Mouse (Mus musculus): ENCODE data around the gene Gm44503. TPM values are rescaled to one million over a fixed set of nuclear protein-coding genes. Genes with fewer than 3 reads are reported as not detected.

The Gm44503 gene
- total and polyA plus RNA-seq, 2 experiments = not detected

- Histone ChIP-seq H3K4me1 (ENCODE audit: control insufficient read depth, insufficient read depth, low read length) (no peaks in the 10 kb centered on the region), H3K36me3 (ENCODE audit: control insufficient read depth, insufficient read depth, low read length) (no peaks in the 10 kb centered on the region), H3K4me3 (ENCODE audit: insufficient read depth, low read depth, low read length) (no peak overlapping the region), H3K9ac (ENCODE audit: low read depth, low read length) (no peak overlapping the region), H3K27me3 (ENCODE audit: control insufficient read depth, insufficient read depth, low read length) (no peaks in the 10 kb centered on the region), H3K79me2 (ENCODE audit: control insufficient read depth, insufficient read depth, low read length) (no peaks in the 10 kb centered on the region), H3K27ac (replicated peaks; ENCODE audit: insufficient read depth, low read depth, low read length) (no peak overlapping the region)
- DNase-seq (ENCODE audit: extremely low read depth, low read depth, low spot score) = no peak
- TF ChIP-seq POLR2A (IDR thresholded peaks at IDR 0.05; ENCODE audit: extremely low read depth, insufficient read depth, low read length) (no peak), CTCF (IDR thresholded peaks at IDR 0.05; ENCODE audit: low read depth, low read length) (peak; percentile 27; the same call in 1 of the 2 replicates)
- WGBS = 72% methylated on average over 3 of the region's 3 CpGs
Observed at GRCm38 (mm10) chr9:72943424-72943823, 15.2 kb upstream of the Gm44503 start.

- Histone ChIP-seq H3K4me1 (ENCODE audit: control insufficient read depth, insufficient read depth, low read length) (no peaks in the 10 kb centered on the region), H3K9ac (ENCODE audit: low read depth, low read length) (no peak overlapping the region), H3K36me3 (ENCODE audit: control insufficient read depth, insufficient read depth, low read length) (no peaks in the 10 kb centered on the region), H3K79me2 (ENCODE audit: control insufficient read depth, insufficient read depth, low read length) (no peaks in the 10 kb centered on the region), H3K27me3 (ENCODE audit: control insufficient read depth, insufficient read depth, low read length) (no peaks in the 10 kb centered on the region), H3K27ac (replicated peaks; ENCODE audit: insufficient read depth, low read depth, low read length) (no peak overlapping the region), H3K4me3 (ENCODE audit: insufficient read depth, low read depth, low read length) (no peak overlapping the region)
- WGBS = 93% methylated on average over 13 of the region's 13 CpGs
- DNase-seq (ENCODE audit: extremely low read depth, low read depth, low spot score) = no peak
- TF ChIP-seq POLR2A (IDR thresholded peaks at IDR 0.05; ENCODE audit: extremely low read depth, insufficient read depth, low read length) (no peak), CTCF (IDR thresholded peaks at IDR 0.05; ENCODE audit: low read depth, low read length) (no peak)
Observed at GRCm38 (mm10) chr9:72944286-72944685, 14.4 kb upstream of the Gm44503 start.

- Histone ChIP-seq H3K9ac (ENCODE audit: low read depth, low read length) (no peak overlapping the region), H3K27ac (replicated peaks; ENCODE audit: insufficient read depth, low read depth, low read length) (no peak overlapping the region), H3K27me3 (ENCODE audit: control insufficient read depth, insufficient read depth, low read length) (no peaks in the 10 kb centered on the region), H3K79me2 (ENCODE audit: control insufficient read depth, insufficient read depth, low read length) (no peaks in the 10 kb centered on the region), H3K36me3 (ENCODE audit: control insufficient read depth, insufficient read depth, low read length) (no peaks in the 10 kb centered on the region), H3K4me3 (ENCODE audit: insufficient read depth, low read depth, low read length) (no peak overlapping the region), H3K4me1 (ENCODE audit: control insufficient read depth, insufficient read depth, low read length) (no peaks in the 10 kb centered on the region)
- DNase-seq (ENCODE audit: extremely low read depth, low read depth, low spot score) = no peak
- no peak for TF ChIP-seq POLR2A (IDR thresholded peaks at IDR 0.05; ENCODE audit: extremely low read depth, insufficient read depth, low read length)
- no peak for TF ChIP-seq CTCF (IDR thresholded peaks at IDR 0.05; ENCODE audit: low read depth, low read length)
- 93% methylated on average over 1 of the region's 1 CpGs for WGBS
Observed at GRCm38 (mm10) chr9:72947010-72947409, 11.6 kb upstream of the Gm44503 start.

- TF ChIP-seq POLR2A (IDR thresholded peaks at IDR 0.05; ENCODE audit: extremely low read depth, insufficient read depth, low read length) = no peak
- no peak for TF ChIP-seq CTCF (IDR thresholded peaks at IDR 0.05; ENCODE audit: low read depth, low read length)
- Histone ChIP-seq H3K27ac (replicated peaks; ENCODE audit: insufficient read depth, low read depth, low read length) (no peak overlapping the region), H3K27me3 (ENCODE audit: control insufficient read depth, insufficient read depth, low read length) (no peaks in the 10 kb centered on the region), H3K36me3 (ENCODE audit: control insufficient read depth, insufficient read depth, low read length) (no peaks in the 10 kb centered on the region), H3K4me1 (ENCODE audit: control insufficient read depth, insufficient read depth, low read length) (no peaks in the 10 kb centered on the region), H3K4me3 (ENCODE audit: insufficient read depth, low read depth, low read length) (no peak overlapping the region), H3K9ac (ENCODE audit: low read depth, low read length) (no peak overlapping the region), H3K79me2 (ENCODE audit: control insufficient read depth, insufficient read depth, low read length) (no peaks in the 10 kb centered on the region)
- 79% methylated on average over 7 of the region's 7 CpGs for WGBS
- DNase-seq (ENCODE audit: extremely low read depth, low read depth, low spot score) = no peak
Observed at GRCm38 (mm10) chr9:72949572-72949971, 9.1 kb upstream of the Gm44503 start.

GRCm38 (mm10) chr9:72954746-72955145 is 3.9 kb upstream of the Gm44503 start:
- Histone ChIP-seq H3K27me3 (ENCODE audit: control insufficient read depth, insufficient read depth, low read length) (no peaks in the 10 kb centered on the region), H3K79me2 (ENCODE audit: control insufficient read depth, insufficient read depth, low read length) (no peaks in the 10 kb centered on the region), H3K9ac (ENCODE audit: low read depth, low read length) (no peak overlapping the region), H3K4me1 (ENCODE audit: control insufficient read depth, insufficient read depth, low read length) (no peaks in the 10 kb centered on the region; the same call in 1 of the 2 replicates), H3K27ac (replicated peaks; ENCODE audit: insufficient read depth, low read depth, low read length) (no peak overlapping the region), H3K36me3 (ENCODE audit: control insufficient read depth, insufficient read depth, low read length) (no peaks in the 10 kb centered on the region), H3K4me3 (ENCODE audit: insufficient read depth, low read depth, low read length) (no peak overlapping the region)
- 68% methylated on average over 2 of the region's 2 CpGs for WGBS
- DNase-seq (ENCODE audit: extremely low read depth, low read depth, low spot score) = peak; percentile 9
- TF ChIP-seq CTCF (IDR thresholded peaks at IDR 0.05; ENCODE audit: low read depth, low read length) (peak; percentile 51), POLR2A (IDR thresholded peaks at IDR 0.05; ENCODE audit: extremely low read depth, insufficient read depth, low read length) (no peak)

- Histone ChIP-seq H3K9ac (ENCODE audit: low read depth, low read length) (no peak overlapping the region), H3K4me1 (ENCODE audit: control insufficient read depth, insufficient read depth, low read length) (no peaks in the 10 kb centered on the region; the same call in 1 of the 2 replicates), H3K4me3 (ENCODE audit: insufficient read depth, low read depth, low read length) (no peak overlapping the region), H3K27ac (replicated peaks; ENCODE audit: insufficient read depth, low read depth, low read length) (no peak overlapping the region), H3K27me3 (ENCODE audit: control insufficient read depth, insufficient read depth, low read length) (no peaks in the 10 kb centered on the region), H3K79me2 (ENCODE audit: control insufficient read depth, insufficient read depth, low read length) (no peaks in the 10 kb centered on the region), H3K36me3 (ENCODE audit: control insufficient read depth, insufficient read depth, low read length) (no peaks in the 10 kb centered on the region)
- WGBS = 36% methylated on average over 1 of the region's 1 CpGs
- DNase-seq (ENCODE audit: extremely low read depth, low read depth, low spot score) = peak; percentile 28
- TF ChIP-seq CTCF (IDR thresholded peaks at IDR 0.05; ENCODE audit: low read depth, low read length) (peak; percentile 78), POLR2A (IDR thresholded peaks at IDR 0.05; ENCODE audit: extremely low read depth, insufficient read depth, low read length) (no peak)
Observed at GRCm38 (mm10) chr9:72955546-72955945, 3.1 kb upstream of the Gm44503 start.
